Mouse (Mus musculus): ENCODE measurements around the gene Fgfr1op2. TPM values are rescaled to one million over a fixed set of nuclear protein-coding genes. Genes with fewer than 3 reads are reported as not detected.

Fgfr1op2 gene
- polyA plus RNA-seq, 1 experiment from 2014 or later, result 102 TPM

DNA sequence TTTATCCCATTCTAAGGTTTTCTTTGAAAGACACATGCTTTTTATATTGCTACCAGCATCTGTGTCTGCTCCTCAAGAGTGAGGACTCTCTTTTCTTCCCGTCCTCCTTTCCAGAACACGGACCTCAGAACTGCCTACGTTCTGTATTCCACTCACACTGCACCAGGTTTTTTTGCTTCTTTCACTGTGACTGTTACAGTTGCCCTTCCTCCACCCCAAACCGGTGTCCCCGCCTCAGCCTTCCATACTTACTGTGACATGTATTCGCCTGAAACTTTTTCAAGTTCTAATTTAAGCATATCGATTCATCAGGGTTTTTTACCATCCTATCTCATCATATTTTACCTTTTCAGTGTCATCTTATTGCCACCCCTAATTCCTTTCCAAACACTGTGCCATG is 1.6 kb downstream of the Fgfr1op2 start:
- peaks cover 3% of the 10 kb centered on the region; the same call in 1 of the 2 replicates for H3K36me3 ChIP-seq (ENCODE audit: control insufficient read depth, insufficient read depth, low read length)
- H3K4me3 ChIP-seq (ENCODE audit: low read length), result peak overlapping the region; percentile 90
- no peaks in the 10 kb centered on the region for H3K9me3 ChIP-seq (ENCODE audit: control insufficient read depth, low read length)
- H3K27me3 ChIP-seq (ENCODE audit: control insufficient read depth, insufficient read depth, low read depth, low read length), result no peaks in the 10 kb centered on the region
- H3K4me1 ChIP-seq (replicated peaks; ENCODE audit: control insufficient read depth, insufficient read depth, low read length), result peaks cover 20% of the 10 kb centered on the region
- 3% methylated on average over 7 of the region's 7 CpGs for WGBS
- peak overlapping the region; percentile 98 for H3K27ac ChIP-seq (ENCODE audit: low read length)
- peak overlapping the region; percentile 90 for H3K4me2 ChIP-seq (ENCODE audit: low read depth, low read length)
- H3K9ac ChIP-seq (ENCODE audit: low read length), result peak overlapping the region; percentile 97
- ATAC-seq (ENCODE audit: low read depth), result no peak

DNA sequence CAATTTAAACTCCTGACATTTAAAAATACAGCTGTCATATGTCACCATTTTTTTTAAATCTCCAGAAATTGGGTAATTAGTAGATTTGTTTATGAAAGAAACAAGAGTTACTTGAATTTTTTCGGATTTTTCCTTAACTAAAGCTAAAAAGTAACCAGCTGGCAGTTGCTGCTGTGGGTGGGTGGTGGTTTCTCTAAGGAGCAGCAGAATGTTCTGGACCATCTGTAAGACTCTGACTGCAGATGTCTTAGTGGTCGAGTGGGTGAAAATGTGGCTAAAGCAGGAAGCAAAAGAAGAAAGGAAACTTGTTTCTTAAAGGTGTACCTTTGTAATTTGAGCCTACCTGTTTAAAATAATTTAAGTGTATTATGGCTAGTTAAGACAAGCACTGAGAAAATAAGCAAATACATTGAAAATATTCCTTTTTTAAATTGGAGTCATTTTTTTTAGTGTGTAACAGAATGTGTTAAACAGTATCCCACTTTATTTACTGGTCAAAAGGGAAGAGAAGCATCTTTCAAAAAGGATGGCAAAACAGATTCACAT is 3.5 kb downstream of the Fgfr1op2 start:
- H3K27ac ChIP-seq (ENCODE audit: low read length), result no peak overlapping the region
- no peak overlapping the region for H3K4me3 ChIP-seq (ENCODE audit: low read length)
- ATAC-seq (ENCODE audit: low read depth), result no peak
- no peaks in the 10 kb centered on the region for H3K9me3 ChIP-seq (ENCODE audit: control insufficient read depth, low read length)
- peaks cover 20% of the 10 kb centered on the region for H3K4me1 ChIP-seq (replicated peaks; ENCODE audit: control insufficient read depth, insufficient read depth, low read length)
- H3K4me2 ChIP-seq (ENCODE audit: low read depth, low read length), result no peak overlapping the region; the same call in 1 of the 2 replicates
- 10% methylated on average over 2 of the region's 2 CpGs for WGBS
- H3K36me3 ChIP-seq (ENCODE audit: control insufficient read depth, insufficient read depth, low read length), result no peaks in the 10 kb centered on the region
- H3K27me3 ChIP-seq (ENCODE audit: control insufficient read depth, insufficient read depth, low read depth, low read length), result no peaks in the 10 kb centered on the region
- H3K9ac ChIP-seq (ENCODE audit: low read length), result no peak overlapping the region

DNA sequence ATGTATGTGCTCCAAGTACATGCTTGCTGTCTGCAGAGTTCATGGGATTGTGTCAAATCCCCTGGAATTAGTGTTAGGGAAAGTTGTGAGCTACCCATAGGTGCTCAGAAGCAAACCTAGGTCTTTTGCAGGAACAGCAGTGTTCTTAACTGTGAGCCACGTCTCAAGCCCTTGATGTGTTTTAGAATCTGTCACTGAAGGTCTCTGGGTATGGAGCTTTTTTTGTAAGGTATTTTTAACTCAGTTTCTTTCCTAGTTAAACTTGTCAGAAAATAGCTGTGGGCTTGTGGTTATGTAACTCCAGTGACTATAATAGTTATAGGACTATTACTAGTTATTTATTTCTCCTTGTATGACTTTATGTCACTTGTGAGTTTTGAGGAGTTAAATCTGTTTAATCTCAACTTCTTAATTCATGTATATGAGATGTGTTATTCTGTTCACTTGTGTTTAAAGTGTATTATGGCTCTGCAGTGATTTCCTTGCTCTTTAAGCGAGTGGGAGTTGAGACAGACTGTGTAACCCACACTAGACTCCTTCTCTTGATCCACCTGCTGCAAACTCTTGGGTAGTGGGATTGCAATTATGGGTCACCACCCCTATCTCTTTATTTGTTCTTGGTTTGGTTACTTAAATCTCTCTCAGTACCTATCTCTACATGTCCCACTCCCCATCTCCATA is 6.5 kb downstream of the Fgfr1op2 start:
- Histone ChIP-seq H3K27me3 (ENCODE audit: control insufficient read depth, insufficient read depth, low read depth, low read length) (no peaks in the 10 kb centered on the region), H3K9ac (ENCODE audit: low read length) (no peak overlapping the region), H3K4me1 (replicated peaks; ENCODE audit: control insufficient read depth, insufficient read depth, low read length) (peaks cover 10% of the 10 kb centered on the region), H3K4me2 (ENCODE audit: low read depth, low read length) (no peak overlapping the region), H3K27ac (ENCODE audit: low read length) (no peak overlapping the region), H3K9me3 (ENCODE audit: control insufficient read depth, low read length) (no peaks in the 10 kb centered on the region), H3K4me3 (ENCODE audit: low read length) (no peak overlapping the region), H3K36me3 (ENCODE audit: control insufficient read depth, insufficient read depth, low read length) (peaks cover 17% of the 10 kb centered on the region)
- ATAC-seq (ENCODE audit: low read depth), result no peak
- WGBS, result 84% methylated on average over 2 of the region's 2 CpGs

DNA sequence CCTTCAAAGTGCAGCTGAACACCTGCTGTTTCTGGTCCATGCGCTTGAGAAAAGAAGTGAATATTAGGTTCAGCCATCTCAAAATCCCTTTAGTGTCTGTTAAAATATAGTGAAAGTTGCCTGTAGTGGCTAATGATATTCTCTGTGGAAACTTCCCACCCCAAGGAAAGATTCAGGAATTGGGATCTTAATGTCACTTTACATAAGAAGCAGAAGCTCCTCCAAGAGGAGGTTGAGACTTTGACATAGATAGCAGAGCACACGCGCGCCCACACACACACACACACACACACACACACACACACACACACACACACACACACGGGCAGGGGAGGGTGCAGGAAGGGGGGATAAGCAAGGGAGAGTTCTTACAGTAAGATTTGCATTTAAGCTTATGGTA is 8.1 kb downstream of the Fgfr1op2 start:
- H3K4me3 ChIP-seq (ENCODE audit: low read length), result no peak overlapping the region
- no peak overlapping the region for H3K27ac ChIP-seq (ENCODE audit: low read length)
- no peaks in the 10 kb centered on the region for H3K27me3 ChIP-seq (ENCODE audit: control insufficient read depth, insufficient read depth, low read depth, low read length)
- ATAC-seq (ENCODE audit: low read depth), result no peak
- no peak overlapping the region for H3K9ac ChIP-seq (ENCODE audit: low read length)
- H3K9me3 ChIP-seq (ENCODE audit: control insufficient read depth, low read length), result no peaks in the 10 kb centered on the region
- H3K36me3 ChIP-seq (ENCODE audit: control insufficient read depth, insufficient read depth, low read length), result peaks cover 28% of the 10 kb centered on the region
- 92% methylated on average over 5 of the region's 5 CpGs for WGBS
- H3K4me1 ChIP-seq (replicated peaks; ENCODE audit: control insufficient read depth, insufficient read depth, low read length), result peaks cover 2% of the 10 kb centered on the region; the same call in 1 of the 2 replicates
- H3K4me2 ChIP-seq (ENCODE audit: low read depth, low read length), result no peak overlapping the region

DNA sequence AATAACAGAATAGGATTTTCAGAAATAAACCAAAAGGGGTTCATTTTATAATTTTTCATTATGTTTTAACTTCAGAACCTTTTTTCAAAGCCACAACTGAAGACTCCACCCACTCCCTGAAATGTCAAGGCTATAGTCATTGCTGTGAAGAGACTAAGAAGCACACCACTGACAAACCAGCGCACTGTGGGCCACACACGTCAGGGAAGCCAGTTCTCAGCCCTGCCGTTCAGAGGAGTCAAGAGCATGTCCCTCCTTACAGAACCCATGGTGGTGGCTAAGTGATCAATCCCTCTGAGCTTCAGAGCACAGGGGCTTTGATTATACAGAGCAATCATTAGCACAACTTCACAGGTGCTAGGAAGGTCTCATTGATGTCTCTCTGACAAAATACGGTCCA is 25.6 kb downstream of the Fgfr1op2 start:
- no peak overlapping the region for H3K4me3 ChIP-seq (ENCODE audit: low read length)
- H3K27ac ChIP-seq (ENCODE audit: low read length), result no peak overlapping the region
- no peak for ATAC-seq (ENCODE audit: low read depth)
- H3K36me3 ChIP-seq (ENCODE audit: control insufficient read depth, insufficient read depth, low read length), result peaks cover 36% of the 10 kb centered on the region
- 71% methylated on average over 4 of the region's 4 CpGs for WGBS
- H3K4me1 ChIP-seq (replicated peaks; ENCODE audit: control insufficient read depth, insufficient read depth, low read length), result no peaks in the 10 kb centered on the region
- H3K9ac ChIP-seq (ENCODE audit: low read length), result no peak overlapping the region
- H3K9me3 ChIP-seq (ENCODE audit: control insufficient read depth, low read length), result no peaks in the 10 kb centered on the region
- no peak overlapping the region for H3K4me2 ChIP-seq (ENCODE audit: low read depth, low read length)
- H3K27me3 ChIP-seq (ENCODE audit: control insufficient read depth, insufficient read depth, low read depth, low read length), result no peaks in the 10 kb centered on the region

DNA sequence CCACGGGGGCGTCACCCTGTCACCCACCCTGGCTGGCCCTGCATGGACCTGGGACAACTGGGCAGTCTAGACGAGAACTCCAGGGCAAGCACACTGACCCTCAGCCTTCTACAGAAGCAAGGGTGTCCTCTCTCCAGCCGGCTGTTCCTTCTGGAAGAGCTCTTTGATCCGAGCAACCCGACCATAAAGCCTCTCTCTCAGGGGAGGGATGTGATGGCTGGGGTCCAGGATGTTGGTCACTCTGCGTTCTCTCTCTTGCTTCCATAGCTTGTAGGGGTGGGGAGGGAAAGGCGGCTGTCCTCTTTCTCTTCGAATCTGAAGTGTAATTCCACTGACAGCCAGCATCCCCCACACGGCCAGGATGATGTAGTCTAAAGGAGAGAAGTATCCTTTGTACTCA is 26.6 kb downstream of the Fgfr1op2 start:
- H3K9me3 ChIP-seq (ENCODE audit: control insufficient read depth, low read length), result no peaks in the 10 kb centered on the region
- no peak overlapping the region for H3K4me3 ChIP-seq (ENCODE audit: low read length)
- no peaks in the 10 kb centered on the region for H3K4me1 ChIP-seq (replicated peaks; ENCODE audit: control insufficient read depth, insufficient read depth, low read length)
- peaks cover 36% of the 10 kb centered on the region for H3K36me3 ChIP-seq (ENCODE audit: control insufficient read depth, insufficient read depth, low read length)
- H3K27ac ChIP-seq (ENCODE audit: low read length), result no peak overlapping the region
- 80% methylated on average over 10 of the region's 10 CpGs for WGBS
- no peak overlapping the region for H3K9ac ChIP-seq (ENCODE audit: low read length)
- no peak for ATAC-seq (ENCODE audit: low read depth)
- no peak overlapping the region for H3K4me2 ChIP-seq (ENCODE audit: low read depth, low read length)
- H3K27me3 ChIP-seq (ENCODE audit: control insufficient read depth, insufficient read depth, low read depth, low read length), result no peaks in the 10 kb centered on the region

DNA sequence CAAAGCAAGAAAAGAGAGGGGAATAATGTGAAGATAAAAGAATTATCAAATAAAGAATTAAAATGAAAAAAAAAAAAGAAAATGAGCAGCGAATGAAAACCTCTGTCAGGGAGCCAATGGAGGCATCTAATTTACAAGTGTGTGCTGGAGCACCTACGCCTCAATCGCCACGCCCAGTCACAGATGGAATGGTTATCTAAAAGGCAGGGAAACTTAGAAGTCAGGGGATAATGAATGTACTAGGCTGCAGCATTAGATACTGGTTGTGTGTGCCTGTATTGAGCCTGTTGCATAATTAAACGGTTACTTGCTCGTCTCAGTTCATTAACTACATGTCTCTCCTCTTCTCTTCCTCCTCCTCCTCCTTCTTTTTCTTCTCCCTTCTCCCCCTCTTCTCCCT is 34.4 kb downstream of the Fgfr1op2 start:
- WGBS, result 86% methylated on average over 6 of the region's 6 CpGs
- H3K9me3 ChIP-seq (ENCODE audit: control insufficient read depth, low read length), result no peaks in the 10 kb centered on the region
- peaks cover 11% of the 10 kb centered on the region for H3K36me3 ChIP-seq (ENCODE audit: control insufficient read depth, insufficient read depth, low read length)
- H3K4me1 ChIP-seq (replicated peaks; ENCODE audit: control insufficient read depth, insufficient read depth, low read length), result no peaks in the 10 kb centered on the region
- H3K9ac ChIP-seq (ENCODE audit: low read length), result no peak overlapping the region
- no peak for ATAC-seq (ENCODE audit: low read depth)
- H3K27ac ChIP-seq (ENCODE audit: low read length), result no peak overlapping the region
- H3K27me3 ChIP-seq (ENCODE audit: control insufficient read depth, insufficient read depth, low read depth, low read length), result no peaks in the 10 kb centered on the region
- H3K4me3 ChIP-seq (ENCODE audit: low read length), result no peak overlapping the region
- no peak overlapping the region for H3K4me2 ChIP-seq (ENCODE audit: low read depth, low read length)

DNA sequence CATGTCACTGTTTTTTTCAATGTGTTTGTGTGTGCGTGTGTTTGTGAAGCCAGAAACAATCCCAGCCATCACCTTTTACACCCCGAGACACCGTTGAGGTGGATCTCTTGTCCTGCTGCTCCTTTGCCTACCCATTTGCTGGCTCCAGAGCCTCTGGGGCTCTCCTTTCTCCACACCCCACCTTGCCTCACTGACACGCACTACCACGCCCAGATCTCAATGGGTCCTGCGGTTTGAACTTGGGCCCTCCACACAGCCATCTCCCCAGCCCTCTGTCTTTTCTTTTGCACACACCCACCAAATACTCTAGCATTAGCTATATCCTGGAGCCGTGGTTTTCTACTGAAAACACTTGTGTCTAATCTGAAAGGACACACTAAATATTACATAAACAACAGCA is 34.9 kb downstream of the Fgfr1op2 start:
- no peaks in the 10 kb centered on the region for H3K4me1 ChIP-seq (replicated peaks; ENCODE audit: control insufficient read depth, insufficient read depth, low read length)
- H3K27ac ChIP-seq (ENCODE audit: low read length), result no peak overlapping the region
- no peak overlapping the region for H3K4me3 ChIP-seq (ENCODE audit: low read length)
- peaks cover 14% of the 10 kb centered on the region for H3K36me3 ChIP-seq (ENCODE audit: control insufficient read depth, insufficient read depth, low read length)
- no peaks in the 10 kb centered on the region for H3K9me3 ChIP-seq (ENCODE audit: control insufficient read depth, low read length)
- 90% methylated on average over 7 of the region's 7 CpGs for WGBS
- no peaks in the 10 kb centered on the region for H3K27me3 ChIP-seq (ENCODE audit: control insufficient read depth, insufficient read depth, low read depth, low read length)
- H3K9ac ChIP-seq (ENCODE audit: low read length), result no peak overlapping the region
- no peak overlapping the region for H3K4me2 ChIP-seq (ENCODE audit: low read depth, low read length)
- no peak for ATAC-seq (ENCODE audit: low read depth)

DNA sequence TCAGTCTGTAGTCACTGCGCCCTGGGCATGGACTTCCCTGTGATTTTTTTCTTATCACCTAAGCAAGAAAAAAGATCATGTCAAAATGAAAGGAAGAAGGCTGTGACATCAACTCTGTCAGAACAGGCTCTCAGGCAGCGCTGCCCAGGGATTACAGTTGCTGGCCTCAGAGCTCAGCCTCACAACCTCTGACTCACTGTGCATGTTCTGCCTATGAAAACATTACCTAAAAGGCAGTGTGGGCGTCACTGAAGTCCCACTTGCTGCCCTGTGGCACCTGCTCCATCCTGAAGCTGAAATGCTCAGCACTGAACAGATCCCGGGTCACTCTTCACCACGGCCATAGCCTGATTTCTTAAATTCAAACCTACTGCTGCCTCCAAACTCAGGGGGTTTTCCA is 35.7 kb downstream of the Fgfr1op2 start:
- Histone ChIP-seq H3K9me3 (ENCODE audit: control insufficient read depth, low read length) (no peaks in the 10 kb centered on the region), H3K4me2 (ENCODE audit: low read depth, low read length) (no peak overlapping the region), H3K4me1 (replicated peaks; ENCODE audit: control insufficient read depth, insufficient read depth, low read length) (no peaks in the 10 kb centered on the region), H3K36me3 (ENCODE audit: control insufficient read depth, insufficient read depth, low read length) (peaks cover 14% of the 10 kb centered on the region), H3K27me3 (ENCODE audit: control insufficient read depth, insufficient read depth, low read depth, low read length) (no peaks in the 10 kb centered on the region), H3K4me3 (ENCODE audit: low read length) (no peak overlapping the region), H3K9ac (ENCODE audit: low read length) (no peak overlapping the region), H3K27ac (ENCODE audit: low read length) (no peak overlapping the region)
- no peak for ATAC-seq (ENCODE audit: low read depth)
- 91% methylated on average over 5 of the region's 5 CpGs for WGBS

All from lung, embryonic 16.5 days (tissue).